Mouse (Mus musculus) liver, embryonic 11.5 days (tissue): ENCODE measurements at regions not wholly inside any gene's neighbourhood (a gene's known extent, or its start where the extent isn't known, plus 50 kb on each side); places are given as distances from the start of the nearest gene placed in this dataset.

Experiments used
- ATAC-seq: fragments of 200-750 bp; cut with Nextera tagmentation; replicated peaks from 2 replicates; pipeline ENCODE4 v1.8.0; 2017; ENCODE audit warnings: moderate number of reproducible peaks, mild to moderate bottlenecking, moderate TSS enrichment, moderate library complexity; ENCODE audit not compliant: low FRiP score
- DNase-seq: peaks from one replicate; pipeline ENCODE4 v3.0.0-alpha.2; 2017; ENCODE audit warnings: low spot score
- H3K27ac ChIP-seq: fragments of 300-500 bp; sonication (generic); 2 replicates; pipeline ENCODE4 v1.5.1; 2014; ENCODE audit warnings: mild to moderate bottlenecking, low read depth, low read length, control low read depth
- H3K27me3 ChIP-seq: fragments of 300-500 bp; sonication (generic); replicated peaks from 2 replicates; pipeline ENCODE4 v1.6.1; 2014; ENCODE audit warnings: low read length, mixed read lengths; ENCODE audit not compliant: control insufficient read depth, insufficient read depth
- H3K36me3 ChIP-seq: fragments of 300-500 bp; sonication (generic); 2 replicates; pipeline ENCODE4 v1.6.1; 2014; ENCODE audit warnings: mild to moderate bottlenecking, low read length, moderate library complexity, mixed read lengths; ENCODE audit not compliant: control insufficient read depth, insufficient read depth
- H3K4me1 ChIP-seq: fragments of 300-500 bp; sonication (generic); replicated peaks from 2 replicates; pipeline ENCODE4 v1.6.1; 2014; ENCODE audit warnings: low read length, mixed read lengths; ENCODE audit not compliant: control insufficient read depth, insufficient read depth
- H3K4me2 ChIP-seq: fragments of 300-500 bp; sonication (generic); 2 replicates; pipeline ENCODE4 v1.6.1; 2014; ENCODE audit warnings: mild to moderate bottlenecking, control low read depth, moderate library complexity
- H3K4me3 ChIP-seq: fragments of 300-500 bp; sonication (generic); 2 replicates; pipeline ENCODE4 v1.5.1; 2014; ENCODE audit warnings: low read depth, low read length, control low read depth
- H3K9ac ChIP-seq: fragments of 300-500 bp; sonication (generic); 2 replicates; pipeline ENCODE4 v1.6.1; 2014; ENCODE audit warnings: low read depth, low read length, control low read depth
- H3K9me3 ChIP-seq: fragments of 300-500 bp; sonication (generic); 2 replicates; pipeline ENCODE4 v1.6.1; 2016; ENCODE audit warnings: low read length, inconsistent platforms, mixed read lengths; ENCODE audit not compliant: control insufficient read depth
- WGBS: fragments of 180-500 bp; shearing (Covaris S2); extraction: QIAGEN DNeasy Blood & Tissue Kit; methylation state at CpG from one replicate; pipeline ENCODE4 v1.1.7; 2014; 5-methylcytosine and 5-hydroxymethylcytosine counted together

GRCm38 (mm10) chr11:24464642-24465041, 386.8 kb downstream of the Bcl11a start:
- Histone ChIP-seq H3K27me3 (no peaks in the 10 kb centered on the region), H3K27ac (no peak overlapping the region), H3K4me1 (no peaks in the 10 kb centered on the region), H3K36me3 (no peaks in the 10 kb centered on the region), H3K4me2 (no peak overlapping the region), H3K4me3 (no peak overlapping the region), H3K9ac (no peak overlapping the region), H3K9me3 (no peaks in the 10 kb centered on the region)
- DNase-seq (no peak), ATAC-seq (no peak)
- 36% methylated on average over 4 of the region's 4 CpGs for WGBS

GRCm38 (mm10) chr11:24467458-24467857, 389.6 kb downstream of the Bcl11a start:
- no peaks in the 10 kb centered on the region for H3K4me1 ChIP-seq
- H3K27me3 ChIP-seq = no peaks in the 10 kb centered on the region
- no peaks in the 10 kb centered on the region for H3K9me3 ChIP-seq
- no peak overlapping the region for H3K9ac ChIP-seq
- no peak for ATAC-seq
- WGBS = 85% methylated on average over 8 of the region's 8 CpGs
- no peak overlapping the region for H3K4me2 ChIP-seq
- H3K4me3 ChIP-seq = no peak overlapping the region
- no peak overlapping the region for H3K27ac ChIP-seq
- no peaks in the 10 kb centered on the region for H3K36me3 ChIP-seq
- no peak for DNase-seq

- DNase-seq (no peak), ATAC-seq (no peak)
- H3K27ac ChIP-seq = no peak overlapping the region
- no peak overlapping the region for H3K4me3 ChIP-seq
- no peaks in the 10 kb centered on the region for H3K9me3 ChIP-seq
- H3K36me3 ChIP-seq = no peaks in the 10 kb centered on the region
- H3K4me1 ChIP-seq = no peaks in the 10 kb centered on the region
- no peak overlapping the region for H3K4me2 ChIP-seq
- no peaks in the 10 kb centered on the region for H3K27me3 ChIP-seq
- no peak overlapping the region for H3K9ac ChIP-seq
Measured at GRCm38 (mm10) chr11:24470469-24470868, 392.6 kb downstream of the Bcl11a start.

GRCm38 (mm10) chr11:24472617-24473367, 394.9 kb downstream of the Bcl11a start:
- 74% methylated on average over 8 of the region's 8 CpGs for WGBS
- Histone ChIP-seq H3K4me3 (no peak overlapping the region), H3K4me2 (no peak overlapping the region), H3K27me3 (no peaks in the 10 kb centered on the region), H3K27ac (no peak overlapping the region), H3K36me3 (no peaks in the 10 kb centered on the region), H3K4me1 (no peaks in the 10 kb centered on the region), H3K9me3 (no peaks in the 10 kb centered on the region), H3K9ac (no peak overlapping the region)
- DNase-seq (no peak), ATAC-seq (no peak)

- no peak overlapping the region for H3K27ac ChIP-seq
- H3K4me3 ChIP-seq = no peak overlapping the region
- H3K4me1 ChIP-seq = no peaks in the 10 kb centered on the region
- no peak overlapping the region for H3K4me2 ChIP-seq
- no peaks in the 10 kb centered on the region for H3K27me3 ChIP-seq
- DNase-seq = no peak
- H3K9ac ChIP-seq = no peak overlapping the region
- ATAC-seq = no peak
- H3K9me3 ChIP-seq = no peaks in the 10 kb centered on the region
- no peaks in the 10 kb centered on the region for H3K36me3 ChIP-seq
- 73% methylated on average over 7 of the region's 7 CpGs for WGBS
Measured at GRCm38 (mm10) chr11:24473368-24474010, 395.6 kb downstream of the Bcl11a start.

GRCm38 (mm10) chr11:24502722-24503424, 425.0 kb downstream of the Bcl11a start:
- H3K4me3 ChIP-seq = no peak overlapping the region
- no peak overlapping the region for H3K27ac ChIP-seq
- H3K4me2 ChIP-seq = no peak overlapping the region
- H3K9me3 ChIP-seq = no peaks in the 10 kb centered on the region
- H3K36me3 ChIP-seq = no peaks in the 10 kb centered on the region
- ATAC-seq (no peak), DNase-seq (no peak)
- no peaks in the 10 kb centered on the region for H3K27me3 ChIP-seq
- H3K4me1 ChIP-seq = no peaks in the 10 kb centered on the region
- H3K9ac ChIP-seq = no peak overlapping the region
- 47% methylated on average over 11 of the region's 11 CpGs for WGBS

- H3K4me3 ChIP-seq = no peak overlapping the region
- no peak overlapping the region for H3K9ac ChIP-seq
- ATAC-seq (peak; percentile 58), DNase-seq (no peak)
- H3K36me3 ChIP-seq = no peaks in the 10 kb centered on the region
- no peak overlapping the region for H3K27ac ChIP-seq
- no peaks in the 10 kb centered on the region for H3K27me3 ChIP-seq
- no peak overlapping the region for H3K4me2 ChIP-seq
- no peaks in the 10 kb centered on the region for H3K4me1 ChIP-seq
- H3K9me3 ChIP-seq = no peaks in the 10 kb centered on the region
Measured at GRCm38 (mm10) chr11:24515568-24515967, 437.7 kb downstream of the Bcl11a start.

GRCm38 (mm10) chr11:24535462-24535861, 457.6 kb downstream of the Bcl11a start:
- H3K36me3 ChIP-seq = no peaks in the 10 kb centered on the region
- H3K9me3 ChIP-seq = no peaks in the 10 kb centered on the region
- no peaks in the 10 kb centered on the region for H3K4me1 ChIP-seq
- DNase-seq (no peak), ATAC-seq (no peak)
- 72% methylated on average over 7 of the region's 7 CpGs for WGBS
- H3K4me3 ChIP-seq = no peak overlapping the region
- H3K4me2 ChIP-seq = no peak overlapping the region
- no peak overlapping the region for H3K9ac ChIP-seq
- no peaks in the 10 kb centered on the region for H3K27me3 ChIP-seq
- H3K27ac ChIP-seq = no peak overlapping the region

- Histone ChIP-seq H3K9ac (no peak overlapping the region), H3K27me3 (no peaks in the 10 kb centered on the region), H3K27ac (no peak overlapping the region), H3K4me2 (no peak overlapping the region), H3K36me3 (no peaks in the 10 kb centered on the region), H3K4me3 (no peak overlapping the region), H3K9me3 (no peaks in the 10 kb centered on the region), H3K4me1 (no peaks in the 10 kb centered on the region)
- DNase-seq (no peak), ATAC-seq (no peak)
Measured at GRCm38 (mm10) chr11:24537721-24538120, 459.9 kb downstream of the Bcl11a start.
